Mouse (Mus musculus): ENCODE data around the gene Ucp2. TPM values are rescaled to one million over a fixed set of nuclear protein-coding genes. Genes with fewer than 3 reads are reported as not detected.

The Ucp2 gene
- 550 and 651 TPM in 2 replicates for polyA plus RNA-seq (2012; rRNA removed)

GRCm38 (mm10) chr7:100493117-100493483, at the start of gene Ucp2:
Gene Ucp2 (plus strand): TSS chr7:100493337.
- under 1% methylated on average over 27 of the region's 27 CpGs for WGBS
- DNase-seq (ENCODE audit: low read depth, low spot score) = peak; percentile 76

DNA sequence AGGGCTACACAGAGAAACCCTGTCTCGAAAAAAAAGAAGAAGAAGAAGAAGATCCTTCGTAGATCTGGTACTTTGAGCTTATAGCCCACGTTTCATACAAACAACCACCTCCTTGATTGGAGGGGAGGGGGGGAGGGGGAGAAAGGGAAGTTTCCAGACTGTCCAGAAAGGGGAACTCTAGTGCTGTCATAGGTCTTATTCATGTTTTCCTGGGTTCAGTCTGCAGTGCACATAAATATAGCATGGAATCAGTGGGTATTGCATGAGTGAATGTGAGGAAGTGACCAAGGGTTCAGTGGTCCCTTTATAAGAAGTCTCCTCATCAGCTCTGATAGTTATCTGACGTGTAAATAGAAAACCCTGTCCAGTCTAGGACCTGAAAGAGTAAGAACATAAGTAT, 49.4 kb upstream of the Ucp2 start:
- DNase-seq (ENCODE audit: low read depth, low spot score) = no peak
- 82% methylated on average over 4 of the region's 4 CpGs for WGBS

- 91% methylated on average over 5 of the region's 5 CpGs for WGBS
- no peak for DNase-seq (ENCODE audit: low read depth, low spot score)
Measured at GRCm38 (mm10) chr7:100446271-100446670, 46.9 kb upstream of the Ucp2 start.

DNA sequence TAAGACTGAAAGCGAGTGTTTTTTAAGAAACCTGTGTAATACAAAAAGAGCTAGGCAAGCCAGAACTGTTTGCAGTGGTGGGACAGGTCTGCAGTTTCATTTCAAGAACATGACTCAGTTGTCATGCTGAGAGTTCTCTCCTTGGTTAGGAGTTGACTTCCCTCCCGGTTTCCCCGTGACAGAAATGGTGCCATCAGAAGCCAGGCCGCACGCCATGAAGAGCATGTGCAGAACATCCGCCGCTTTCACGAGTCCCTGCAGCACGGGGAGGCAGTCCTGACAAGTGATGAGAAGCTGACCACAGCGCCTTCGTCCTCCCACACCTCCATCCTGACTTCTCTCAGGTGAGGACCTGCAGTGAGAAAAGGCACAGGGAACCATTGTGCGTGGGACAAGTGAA, 44.6 kb upstream of the Ucp2 start:
- 93% methylated on average over 12 of the region's 12 CpGs for WGBS
- DNase-seq (ENCODE audit: low read depth, low spot score) = no peak

GRCm38 (mm10) chr7:100448985-100449384, 44.2 kb upstream of the Ucp2 start:
- WGBS = 96% methylated on average over 3 of the region's 3 CpGs
- no peak for DNase-seq (ENCODE audit: low read depth, low spot score)

DNA sequence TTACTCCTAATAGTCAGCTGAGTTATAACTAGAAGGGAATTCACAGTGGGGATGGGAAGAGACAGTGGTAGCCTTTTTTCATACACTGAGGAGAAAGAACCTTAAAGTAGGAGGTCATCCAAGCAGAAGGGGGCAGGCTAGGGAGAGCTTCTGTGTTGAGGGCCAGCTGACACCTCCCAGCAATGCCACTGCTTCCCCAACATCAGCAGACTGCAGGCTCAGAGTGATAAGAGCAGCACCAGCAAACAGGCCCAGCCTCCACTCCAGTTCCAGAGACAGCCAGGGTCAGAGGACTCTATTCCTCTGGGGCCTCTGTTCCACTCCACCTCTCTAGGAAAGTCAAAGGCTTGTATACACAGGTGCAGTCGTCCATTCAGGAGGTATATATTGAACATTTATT, 35.0 kb upstream of the Ucp2 start:
- WGBS = 35% methylated on average over 1 of the region's 1 CpGs
- DNase-seq (ENCODE audit: low read depth, low spot score) = no peak

- WGBS = 88% methylated on average over 3 of the region's 3 CpGs
- no peak for DNase-seq (ENCODE audit: low read depth, low spot score)
Measured at GRCm38 (mm10) chr7:100459862-100460261, 33.3 kb upstream of the Ucp2 start.

DNA sequence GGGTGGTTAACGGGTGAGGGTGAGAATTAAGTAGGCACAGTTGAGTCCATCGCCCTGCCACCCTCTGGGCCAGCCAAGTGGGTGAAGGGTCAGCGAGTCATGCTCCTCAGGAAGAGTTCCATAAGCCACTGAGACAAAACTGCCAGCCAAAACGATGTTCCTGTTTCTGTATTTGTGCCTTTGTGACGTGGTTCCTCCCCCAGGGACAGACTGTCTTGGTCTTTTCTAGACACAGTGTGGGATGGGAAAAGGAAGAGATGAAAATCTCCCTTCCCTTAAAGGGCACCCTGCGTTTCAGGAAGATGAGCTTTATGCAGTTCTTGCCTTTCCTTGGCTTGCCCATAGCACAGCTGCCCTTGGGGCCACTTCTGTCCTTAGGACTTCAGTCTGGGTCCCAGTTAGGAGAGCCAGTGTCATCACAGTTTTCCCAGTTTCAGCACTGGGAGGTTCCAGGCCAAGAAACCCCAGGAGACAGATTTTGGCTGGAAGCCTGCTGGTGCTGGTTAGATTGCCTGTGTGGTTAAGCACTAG, 31.5 kb upstream of the Ucp2 start:
- 51% methylated on average over 6 of the region's 6 CpGs for WGBS
- no peak for DNase-seq (ENCODE audit: low read depth, low spot score)

DNA sequence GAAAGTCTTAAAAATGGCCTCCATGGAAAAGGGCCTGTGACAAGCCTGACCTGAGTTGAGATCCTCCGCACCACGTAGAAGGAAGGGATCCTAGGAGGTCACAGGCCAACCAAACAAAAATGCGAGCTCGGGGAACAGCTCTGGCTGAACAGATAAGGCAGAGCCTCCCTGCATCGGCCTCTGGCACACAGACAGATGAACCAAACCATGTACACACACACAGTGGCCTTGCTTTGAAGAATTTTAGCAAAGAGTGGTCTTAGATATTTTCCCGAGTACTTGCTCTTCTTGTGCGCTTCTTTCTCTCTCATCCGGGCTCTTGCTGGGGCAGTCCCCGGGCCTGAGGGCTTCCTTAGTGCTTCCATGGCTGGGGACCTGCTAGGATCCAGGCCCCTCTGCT, 29.9 kb upstream of the Ucp2 start:
- WGBS = 77% methylated on average over 9 of the region's 9 CpGs
- no peak for DNase-seq (ENCODE audit: low read depth, low spot score)

DNA sequence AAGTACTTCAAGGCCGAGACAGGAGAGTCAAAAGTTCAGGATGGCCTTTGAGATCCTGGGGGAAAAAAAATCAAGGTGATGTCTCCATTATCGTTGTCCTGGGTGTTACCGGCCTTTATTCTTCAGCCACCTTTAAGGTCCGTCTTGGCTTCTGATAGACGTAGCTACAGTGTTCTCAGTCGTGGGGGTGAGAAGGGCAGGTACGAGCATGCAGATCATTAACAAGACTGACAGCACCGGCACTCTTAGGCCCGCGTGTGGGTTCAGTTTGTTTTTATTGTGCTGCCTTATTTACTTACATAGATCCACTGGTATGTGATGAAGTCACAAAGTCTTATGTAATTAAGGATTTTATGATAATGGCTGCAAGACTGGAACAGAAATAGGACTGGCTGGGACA, 29.4 kb upstream of the Ucp2 start:
- WGBS = 37% methylated on average over 10 of the region's 10 CpGs
- peak; percentile 29 for DNase-seq (ENCODE audit: low read depth, low spot score)

DNA sequence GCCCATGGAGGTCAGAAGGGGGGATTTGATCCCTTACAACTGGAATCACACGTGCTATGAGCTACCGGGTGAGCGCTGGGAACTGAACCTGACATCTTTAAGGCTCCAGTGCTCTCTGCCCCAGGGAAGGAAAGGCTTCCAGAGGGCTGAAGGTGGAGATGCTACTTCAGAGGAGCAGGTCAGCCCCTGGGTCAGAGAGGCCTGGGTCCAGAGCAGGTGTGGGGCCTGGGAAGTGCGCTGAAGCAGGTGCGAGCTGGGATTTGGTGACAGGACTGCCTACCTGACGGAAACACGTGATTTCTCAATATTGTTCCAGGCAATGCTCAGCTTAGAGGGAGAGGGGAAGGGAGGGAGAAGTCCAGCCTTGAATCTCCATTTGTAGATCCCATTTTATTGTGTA, 28.9 kb upstream of the Ucp2 start:
- 65% methylated on average over 7 of the region's 7 CpGs for WGBS
- DNase-seq (ENCODE audit: low read depth, low spot score) = no peak

DNA sequence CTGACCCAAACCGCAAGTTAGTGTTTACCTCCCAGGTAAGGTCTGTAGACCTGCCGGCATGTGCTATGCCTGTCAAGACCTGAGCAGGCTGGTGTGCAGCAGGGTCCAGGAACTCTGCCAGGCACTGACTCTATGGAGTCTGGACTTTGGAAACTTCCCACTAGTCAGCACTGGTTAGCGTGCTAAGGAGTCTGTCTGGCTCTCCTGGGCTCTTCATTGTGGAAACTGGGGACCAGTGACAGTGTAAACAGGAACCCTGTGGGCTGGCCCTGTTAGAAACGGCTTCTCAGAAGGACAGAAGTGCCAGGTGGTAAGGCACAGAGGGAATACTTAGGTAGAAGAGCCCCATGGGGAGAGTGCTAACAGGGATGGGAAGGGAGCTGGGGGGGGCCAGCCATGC, 27.9 kb upstream of the Ucp2 start:
- 16% methylated on average over 4 of the region's 4 CpGs for WGBS
- DNase-seq (ENCODE audit: low read depth, low spot score) = peak; percentile 52

DNA sequence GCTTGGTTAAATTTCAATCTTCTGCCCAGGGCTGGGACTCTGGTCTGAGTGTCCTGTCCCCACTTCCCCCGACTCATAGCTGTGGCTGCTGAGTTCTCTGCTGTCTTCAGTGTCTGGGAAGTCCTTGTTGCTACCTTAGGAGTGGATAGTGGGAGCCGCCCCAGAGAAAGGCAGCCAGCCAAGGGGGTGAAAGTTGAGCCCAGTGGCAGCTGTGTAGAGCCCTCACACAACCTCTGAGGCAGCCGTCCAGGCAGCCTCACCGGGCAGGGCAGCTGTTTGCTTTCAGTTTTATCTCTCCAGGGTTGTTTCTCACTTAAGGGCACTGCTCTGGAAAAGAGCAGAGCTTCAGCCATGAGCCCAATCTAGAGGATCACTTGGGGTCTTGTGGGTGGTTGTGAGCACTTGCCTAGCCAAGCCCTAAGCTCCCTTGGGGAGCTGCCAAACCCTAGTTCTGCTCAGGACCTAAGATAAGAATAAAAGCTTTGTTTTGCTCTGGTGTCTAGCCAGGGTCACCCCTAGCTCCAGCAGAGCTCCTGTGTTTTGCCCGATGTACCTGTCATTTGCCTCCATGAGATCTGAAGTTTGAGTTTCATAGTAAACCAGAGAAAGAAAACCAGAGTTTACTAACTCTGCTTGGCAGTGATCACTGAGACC, 27.4 kb upstream of the Ucp2 start:
- 4% methylated on average over 5 of the region's 5 CpGs for WGBS
- peak; percentile 93 for DNase-seq (ENCODE audit: low read depth, low spot score)

DNA sequence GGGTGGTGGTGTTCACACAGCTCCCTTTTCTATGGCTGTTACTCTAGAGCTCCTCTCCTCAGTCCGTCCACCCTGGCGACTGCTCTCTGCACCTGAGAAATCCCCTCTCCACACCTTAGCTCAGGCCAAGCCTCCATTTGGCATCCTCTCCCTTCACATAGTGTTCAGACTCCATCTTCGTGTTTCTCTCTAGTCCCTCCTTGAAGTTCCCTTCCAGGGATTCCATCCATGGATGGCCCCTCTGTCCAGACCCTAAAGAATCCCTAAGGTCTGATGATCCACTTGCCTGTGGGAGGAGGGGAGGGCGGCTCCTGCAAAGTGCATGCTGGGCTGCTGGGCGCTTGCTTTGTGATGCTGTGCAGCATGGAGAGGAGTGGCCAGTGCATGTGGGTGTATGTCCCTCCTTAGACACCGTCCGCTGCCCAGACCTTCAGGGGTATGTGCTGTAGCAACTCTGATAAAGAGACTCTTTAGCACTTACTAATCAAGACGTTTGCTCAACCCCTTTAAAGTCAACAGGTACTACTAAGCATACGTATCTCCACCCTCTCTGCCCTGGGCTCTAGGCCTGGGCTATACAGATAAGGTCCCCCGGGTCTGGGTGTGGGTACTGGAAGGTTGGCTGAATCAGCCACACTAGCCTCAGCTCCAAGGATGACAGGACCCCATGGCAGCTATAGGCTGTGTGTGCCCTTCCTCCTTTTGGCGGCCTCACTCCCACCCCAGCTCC, 26.2 kb upstream of the Ucp2 start:
- WGBS = 87% methylated on average over 11 of the region's 11 CpGs
- no peak for DNase-seq (ENCODE audit: low read depth, low spot score)

DNA sequence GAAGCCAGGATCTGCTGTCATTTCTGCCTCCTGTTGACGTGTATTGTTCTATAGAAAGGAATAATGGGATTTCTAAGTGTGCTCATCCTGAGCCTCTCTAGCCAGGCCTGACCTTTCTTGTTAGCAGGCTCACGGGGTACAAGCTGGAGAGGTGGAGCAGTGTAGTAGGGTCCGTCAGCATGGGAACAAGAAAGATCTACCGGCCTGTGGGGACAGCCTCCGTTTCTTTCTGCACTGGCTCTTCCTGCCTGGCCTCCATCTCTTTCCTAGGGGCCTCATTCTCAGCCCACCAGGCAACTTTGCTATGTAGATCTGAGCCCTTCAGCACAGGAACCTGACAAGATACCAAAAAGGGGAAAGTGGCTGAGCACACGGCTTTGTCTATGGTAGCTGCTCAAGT, 24.4 kb upstream of the Ucp2 start:
- DNase-seq (ENCODE audit: low read depth, low spot score) = no peak
- 91% methylated on average over 6 of the region's 6 CpGs for WGBS

DNA sequence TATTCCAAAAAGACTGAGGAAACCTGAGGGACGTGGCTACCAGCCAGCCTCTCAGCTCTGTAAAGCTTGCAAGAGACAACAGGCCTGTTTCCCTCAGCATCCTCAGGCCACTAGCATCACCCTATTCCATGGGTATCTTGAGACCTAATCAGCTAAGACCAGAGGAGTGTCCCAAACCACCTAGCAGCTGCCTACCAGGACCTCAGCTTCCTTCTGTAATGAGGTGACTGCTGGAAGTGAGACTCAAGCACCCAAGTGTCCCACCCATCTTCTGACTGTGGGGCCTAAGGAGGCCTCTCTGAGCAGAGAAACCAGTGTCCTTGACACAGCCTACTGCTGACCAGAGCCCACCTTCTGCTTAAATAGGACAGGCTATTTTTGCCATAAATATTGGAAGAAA, 23.6 kb upstream of the Ucp2 start:
- no peak for DNase-seq (ENCODE audit: low read depth, low spot score)
- whole genome bisulfite sequencing = 95% methylated on average over 1 of the region's 1 CpGs

- DNase-seq (ENCODE audit: low read depth, low spot score) = no peak
- WGBS = 95% methylated on average over 11 of the region's 11 CpGs
Measured at GRCm38 (mm10) chr7:100470796-100471406, 22.2 kb upstream of the Ucp2 start.

GRCm38 (mm10) chr7:100471407-100471797, 21.7 kb upstream of the Ucp2 start:
- no peak for DNase-seq (ENCODE audit: low read depth, low spot score)
- WGBS = 74% methylated on average over 1 of the region's 1 CpGs

DNA sequence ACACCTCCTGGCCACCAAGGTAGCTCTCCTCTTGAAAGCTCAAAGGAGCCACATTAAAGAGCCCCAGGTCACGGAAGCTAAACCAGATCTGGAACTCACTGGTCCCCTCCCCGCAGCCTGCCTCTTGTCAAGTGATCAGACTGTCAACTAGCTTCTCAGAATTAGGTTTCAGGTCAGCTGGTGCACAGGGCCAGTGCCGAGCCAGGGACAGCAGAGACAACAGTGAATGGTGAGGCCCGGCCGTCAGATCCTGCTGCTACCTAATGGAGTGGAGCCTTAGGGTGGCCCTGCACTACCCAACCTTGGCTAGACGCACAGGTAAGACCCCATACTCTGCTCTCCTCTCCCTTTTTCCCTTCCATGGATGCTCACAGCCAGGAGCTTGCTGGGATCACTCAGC, 20.4 kb upstream of the Ucp2 start, which contains the start of gene Ucp3:
Gene Ucp3 (plus strand): TSS at position 214 of the 400 bp plus-strand sequence.
- no peak for DNase-seq (ENCODE audit: low read depth, low spot score)
- WGBS = 90% methylated on average over 6 of the region's 6 CpGs

DNA sequence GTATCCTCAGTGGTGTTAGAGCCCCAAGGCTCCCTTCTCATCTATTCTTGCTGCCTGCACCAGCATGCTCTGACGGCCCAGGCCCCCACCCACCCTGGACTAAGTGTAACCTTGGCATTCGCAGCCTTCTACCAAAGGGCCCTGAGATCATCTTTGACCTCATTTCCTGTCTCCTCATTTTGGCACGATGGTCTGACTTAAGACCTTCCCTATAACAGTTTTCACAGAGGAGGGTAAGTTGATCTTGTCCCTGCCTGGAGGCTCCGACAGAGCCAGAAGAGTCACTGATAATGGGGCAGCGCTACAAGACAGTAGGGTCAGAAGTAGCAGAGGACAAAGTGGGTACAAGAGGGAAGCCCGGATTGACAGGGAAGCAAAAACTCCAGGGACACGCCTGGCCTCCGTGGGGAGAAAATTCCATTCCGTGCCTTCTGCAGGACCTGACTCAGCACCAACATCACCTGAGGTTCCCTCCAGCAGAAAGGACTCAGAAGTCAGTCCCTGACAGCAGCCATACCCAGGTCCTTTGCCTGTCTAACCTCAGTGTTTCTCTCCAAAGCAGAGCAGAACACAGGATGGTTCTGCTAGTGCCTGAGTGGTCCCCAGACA, 19.2 kb upstream of the Ucp2 start:
- DNase-seq (ENCODE audit: low read depth, low spot score) = no peak
- WGBS = 67% methylated on average over 9 of the region's 9 CpGs

All from large intestine, adult 2 months (tissue).